Mouse (Mus musculus) limb, embryonic 14.5 days (tissue): ENCODE measurements around the gene Adad1. TPM values are rescaled to one million over a fixed set of nuclear protein-coding genes. Genes with fewer than 3 reads are reported as not detected.

Experiments
- ATAC-seq: fragments of 200-750 bp; cut with Nextera tagmentation; 2 replicates; pipeline ENCODE4 v1.8.0; 2017; ENCODE audit warnings: low read depth, moderate number of reproducible peaks, moderate TSS enrichment; ENCODE audit not compliant: low FRiP score
- DNase-seq: peaks from one replicate; pipeline ENCODE4 v3.0.0-alpha.2; 2015; ENCODE audit warnings: low spot score
- H3K27ac ChIP-seq: fragments of 300-500 bp; sonication (generic); replicated peaks from 2 replicates; pipeline ENCODE4 v1.5.1; 2014; ENCODE audit warnings: low read depth, mild to moderate bottlenecking, low read length, moderate library complexity, mixed read lengths
- H3K27me3 ChIP-seq: fragments of 300-500 bp; sonication (generic); 2 replicates; pipeline ENCODE4 v1.6.1; 2014; ENCODE audit warnings: low read length, mixed read lengths; ENCODE audit not compliant: control insufficient read depth, insufficient read depth
- H3K36me3 ChIP-seq: fragments of 300-500 bp; sonication (generic); 2 replicates; pipeline ENCODE4 v1.6.1; 2014; ENCODE audit warnings: mild to moderate bottlenecking, low read length, moderate library complexity, mixed read lengths; ENCODE audit not compliant: control insufficient read depth, insufficient read depth
- H3K4me1 ChIP-seq: fragments of 300-500 bp; sonication (generic); 2 replicates; pipeline ENCODE4 v1.6.1; 2014; ENCODE audit warnings: antibody characterized with exemption, low read length, mixed read lengths; ENCODE audit not compliant: control insufficient read depth, insufficient read depth
- H3K4me2 ChIP-seq: fragments of 300-500 bp; sonication (generic); replicated peaks from 2 replicates; pipeline ENCODE4 v1.6.1; 2014; ENCODE audit warnings: low read depth, mild to moderate bottlenecking, low read length, moderate library complexity; ENCODE audit not compliant: severe bottlenecking
- H3K4me3 ChIP-seq: fragments of 300-500 bp; sonication (generic); replicated peaks from 2 replicates; pipeline ENCODE4 v1.5.1; 2014; ENCODE audit warnings: low read length
- H3K9ac ChIP-seq: fragments of 300-500 bp; sonication (generic); 2 replicates; pipeline ENCODE4 v1.6.1; 2014; ENCODE audit warnings: mild to moderate bottlenecking, low read depth, low read length, moderate library complexity; ENCODE audit not compliant: severe bottlenecking
- H3K9me3 ChIP-seq: fragments of 300-500 bp; sonication (generic); 2 replicates; pipeline ENCODE4 v1.6.1; 2016; ENCODE audit warnings: low read length; ENCODE audit not compliant: control insufficient read depth
- POLR2A ChIP-seq: fragments of 200-500 bp; IDR thresholded peaks from 2 replicates; pipeline ENCODE4 v1.8.0; 2012; ENCODE audit warnings: inconsistent platforms, mild to moderate bottlenecking, moderate library complexity, borderline replicate concordance; ENCODE audit not compliant: insufficient read depth, insufficient read length; ENCODE audit errors: extremely low read depth
- WGBS: fragments of 180-500 bp; shearing (Covaris S2); extraction: QIAGEN DNeasy Blood & Tissue Kit; methylation state at CpG from one replicate; pipeline ENCODE4 v1.1.7; 2014; 5-methylcytosine and 5-hydroxymethylcytosine counted together
- polyA plus RNA-seq, 2 experiments: library from polyadenylated mRNA; depleted of rRNA in 1 of 2; stranded (reverse) in 1 of 2; unstranded in 1 of 2; fragments of >200 nt; fragmentation: Nextera tagmentation in 1 of 2; extraction: Ambion mirVana in 1 of 2; gene quantifications; 2 replicates each; pipeline versions ENCODE4 v1.2.1 to v1.2.3; 2012 to 2014

Gene Adad1
- polyA plus RNA-seq, 2 experiments: 0.48 to 0.95 TPM

- Histone ChIP-seq H3K9me3 (no peaks in the 10 kb centered on the region), H3K9ac (no peak overlapping the region), H3K4me2 (no peak overlapping the region), H3K4me1 (no peaks in the 10 kb centered on the region), H3K36me3 (no peaks in the 10 kb centered on the region), H3K27ac (no peak overlapping the region), H3K4me3 (no peak overlapping the region), H3K27me3 (no peaks in the 10 kb centered on the region)
- no peak for TF ChIP-seq POLR2A
- ATAC-seq: no peak
- no peak for DNase-seq
Observed at GRCm38 (mm10) chr3:37090721-37091120, 27.4 kb downstream of the Adad1 start.

- no peak within 1 kb of the TSS for H3K9ac ChIP-seq
- ATAC-seq: no peak
- H3K27me3 ChIP-seq: no peaks in the 10 kb centered on the region
- DNase-seq: no peak
- H3K27ac ChIP-seq: no peak within 1 kb of the TSS
- no peaks in the 10 kb centered on the region for H3K9me3 ChIP-seq
- 79% methylated on average over 4 of the region's 4 CpGs for WGBS
- H3K4me3 ChIP-seq: no peak within 1 kb of the TSS
- no peak within 1 kb of the TSS for H3K4me2 ChIP-seq
- no peak for TF ChIP-seq POLR2A
- no peaks in the 10 kb centered on the region for H3K4me1 ChIP-seq
- no peaks in the 10 kb centered on the region for H3K36me3 ChIP-seq
Observed at GRCm38 (mm10) chr3:37125655-37126054, 62.3 kb downstream of the Adad1 start, which contains the start of gene Il2. Gene Il2, minus strand, starts transcription at chr3:37125959.

GRCm38 (mm10) chr3:37126162-37126561, 62.8 kb downstream of the Adad1 start:
- H3K36me3 ChIP-seq: no peaks in the 10 kb centered on the region
- ATAC-seq: no peak
- 79% methylated on average over 4 of the region's 4 CpGs for WGBS
- no peak overlapping the region for H3K9ac ChIP-seq
- no peak overlapping the region for H3K27ac ChIP-seq
- no peak overlapping the region for H3K4me3 ChIP-seq
- H3K9me3 ChIP-seq: no peaks in the 10 kb centered on the region
- no peak for DNase-seq
- H3K27me3 ChIP-seq: no peaks in the 10 kb centered on the region
- no peak overlapping the region for H3K4me2 ChIP-seq
- no peak for TF ChIP-seq POLR2A
- H3K4me1 ChIP-seq: no peaks in the 10 kb centered on the region

GRCm38 (mm10) chr3:37128269-37128668, 64.9 kb downstream of the Adad1 start:
- WGBS: 35% methylated on average over 4 of the region's 4 CpGs
- no peaks in the 10 kb centered on the region for H3K4me1 ChIP-seq
- no peaks in the 10 kb centered on the region for H3K9me3 ChIP-seq
- H3K27ac ChIP-seq: no peak overlapping the region
- DNase-seq (peak; percentile 80), ATAC-seq (peak; percentile 93)
- no peak overlapping the region for H3K9ac ChIP-seq
- H3K36me3 ChIP-seq: no peaks in the 10 kb centered on the region
- no peaks in the 10 kb centered on the region for H3K27me3 ChIP-seq
- no peak overlapping the region for H3K4me3 ChIP-seq
- TF ChIP-seq POLR2A: no peak
- no peak overlapping the region for H3K4me2 ChIP-seq

GRCm38 (mm10) chr3:37129063-37129462, 65.7 kb downstream of the Adad1 start:
- Histone ChIP-seq H3K9ac (no peak overlapping the region), H3K4me3 (no peak overlapping the region), H3K4me1 (no peaks in the 10 kb centered on the region), H3K9me3 (no peaks in the 10 kb centered on the region), H3K27me3 (no peaks in the 10 kb centered on the region), H3K36me3 (no peaks in the 10 kb centered on the region), H3K27ac (no peak overlapping the region), H3K4me2 (no peak overlapping the region)
- no peak for TF ChIP-seq POLR2A
- DNase-seq (no peak), ATAC-seq (no peak)
- WGBS: 50% methylated on average over 2 of the region's 2 CpGs

- H3K36me3 ChIP-seq: no peaks in the 10 kb centered on the region
- H3K27me3 ChIP-seq: no peaks in the 10 kb centered on the region
- TF ChIP-seq POLR2A: no peak
- 74% methylated on average over 4 of the region's 4 CpGs for WGBS
- no peaks in the 10 kb centered on the region for H3K9me3 ChIP-seq
- H3K27ac ChIP-seq: no peak overlapping the region
- no peak overlapping the region for H3K9ac ChIP-seq
- ATAC-seq (no peak), DNase-seq (no peak)
- H3K4me3 ChIP-seq: no peak overlapping the region
- H3K4me2 ChIP-seq: no peak overlapping the region
- no peaks in the 10 kb centered on the region for H3K4me1 ChIP-seq
Observed at GRCm38 (mm10) chr3:37137231-37137630, 73.9 kb downstream of the Adad1 start.
